Mouse (Mus musculus): ENCODE results near the gene Smyd3.
"Not testable (repeated sequence)": the region's sequence is repeated elsewhere in the genome, so short reads cannot be mapped to it uniquely, and the experiment has no call there.

Gene Smyd3

DNA sequence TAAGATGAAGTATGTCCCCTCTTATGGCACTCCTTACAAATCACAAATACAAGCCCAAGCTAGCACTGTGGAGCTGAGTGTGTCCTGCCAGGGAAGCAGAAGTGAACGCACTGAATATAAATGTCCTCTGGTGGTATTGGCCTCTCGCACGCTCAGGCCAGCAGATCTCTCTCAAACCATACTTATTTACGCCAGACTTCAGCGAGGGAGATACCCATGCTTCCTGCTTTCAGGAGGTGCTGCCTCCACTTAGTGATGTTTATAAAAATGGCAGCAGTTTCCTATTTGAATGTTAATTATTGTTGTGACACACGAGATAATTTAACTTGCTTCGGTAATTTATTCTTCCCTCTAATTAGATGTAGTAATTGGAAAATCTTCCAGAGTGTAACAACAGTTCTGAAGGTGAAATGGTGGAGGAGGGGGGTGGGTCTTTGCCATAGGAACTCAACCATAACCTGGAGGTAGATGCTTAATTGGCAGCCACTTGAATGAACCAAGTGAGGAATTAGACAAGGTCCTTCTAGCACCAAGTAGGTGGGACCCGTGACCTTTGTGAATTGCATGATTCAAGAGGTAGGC is 224.0 kb downstream of the Smyd3 start:
- intact Hi-C loops (cut with DNase I): no loop called here

DNA sequence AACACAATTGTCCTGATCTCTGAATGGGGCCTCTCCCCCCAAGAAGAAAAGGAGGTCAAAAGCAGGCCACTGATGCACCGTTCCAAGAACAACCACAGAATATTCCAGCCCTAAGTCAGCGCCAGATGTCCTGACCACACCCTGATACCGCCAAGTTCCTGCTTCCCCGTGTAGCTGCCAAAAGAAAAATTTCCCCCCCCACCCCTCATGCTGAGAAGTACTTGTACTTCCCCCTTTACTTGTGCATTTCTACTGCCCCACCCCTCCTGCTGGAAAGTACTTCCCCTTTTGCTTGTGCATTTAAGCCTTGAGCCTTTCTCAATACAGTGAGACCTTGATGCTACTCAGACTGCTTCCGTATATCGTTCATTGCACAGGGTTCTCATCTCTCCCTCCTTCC is 227.7 kb downstream of the Smyd3 start:
- intact Hi-C loops (cut with DNase I): not testable (repeated sequence)

DNA sequence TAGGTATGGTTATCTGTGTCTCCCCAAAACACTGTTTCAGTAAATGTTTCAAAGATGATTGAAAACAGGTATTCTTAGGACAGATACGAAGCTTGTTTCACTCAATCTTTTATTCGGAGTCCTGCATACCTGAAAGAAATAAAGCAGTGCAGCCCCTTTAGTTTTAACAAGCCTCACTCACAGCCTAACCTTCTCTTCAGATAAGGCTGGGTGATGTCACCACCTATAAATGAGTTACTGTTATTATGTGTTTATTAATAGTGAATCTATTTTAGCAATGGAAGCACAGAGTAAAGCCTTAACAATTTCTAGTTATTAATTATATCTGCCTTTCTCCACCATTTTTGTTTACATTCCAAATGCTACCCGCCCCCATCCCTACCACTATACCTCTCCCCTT is 228.1 kb downstream of the Smyd3 start:
- intact Hi-C loops (cut with DNase I): no loop called here

DNA sequence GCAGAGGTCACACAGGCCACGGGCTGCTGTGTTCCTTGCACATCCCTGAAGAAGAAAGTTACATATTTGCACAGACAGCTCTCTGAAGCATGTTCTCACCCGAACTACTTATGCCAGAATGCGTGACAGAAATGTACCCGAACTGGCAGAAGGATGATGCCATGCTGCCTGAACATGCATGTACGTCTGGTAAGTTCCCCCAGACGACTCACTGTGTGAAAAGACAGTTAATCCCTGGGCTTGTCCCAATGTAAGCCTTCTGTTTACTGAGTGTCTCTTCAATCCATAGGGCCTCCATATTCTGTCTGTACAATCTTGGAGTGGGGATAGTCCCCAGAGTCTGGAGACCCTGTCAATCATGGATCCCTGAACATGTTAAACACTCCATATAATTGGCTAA is 231.1 kb downstream of the Smyd3 start:
- intact Hi-C loops (cut with DNase I): no loop called here

DNA sequence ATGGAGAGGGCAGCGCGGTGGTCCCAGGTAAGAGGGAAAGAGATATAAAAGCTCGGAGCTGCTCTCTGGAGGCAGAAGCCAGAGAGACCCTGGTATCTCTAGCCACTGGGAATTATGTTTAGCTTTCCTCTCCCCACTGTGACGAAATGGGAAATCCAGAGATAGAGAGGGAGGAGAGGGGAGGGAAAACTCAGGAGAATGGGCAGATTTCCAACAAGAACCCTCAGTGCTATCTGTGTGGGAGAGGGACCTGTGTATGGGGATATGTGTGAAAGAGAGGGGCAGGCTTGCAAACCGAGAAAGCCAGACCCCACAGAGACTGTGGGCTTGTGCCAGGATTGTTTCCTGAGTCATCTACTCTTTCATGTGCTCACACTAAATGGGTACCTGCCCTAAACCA is 235.0 kb downstream of the Smyd3 start:
- intact Hi-C loops (cut with DNase I): no loop called here

DNA sequence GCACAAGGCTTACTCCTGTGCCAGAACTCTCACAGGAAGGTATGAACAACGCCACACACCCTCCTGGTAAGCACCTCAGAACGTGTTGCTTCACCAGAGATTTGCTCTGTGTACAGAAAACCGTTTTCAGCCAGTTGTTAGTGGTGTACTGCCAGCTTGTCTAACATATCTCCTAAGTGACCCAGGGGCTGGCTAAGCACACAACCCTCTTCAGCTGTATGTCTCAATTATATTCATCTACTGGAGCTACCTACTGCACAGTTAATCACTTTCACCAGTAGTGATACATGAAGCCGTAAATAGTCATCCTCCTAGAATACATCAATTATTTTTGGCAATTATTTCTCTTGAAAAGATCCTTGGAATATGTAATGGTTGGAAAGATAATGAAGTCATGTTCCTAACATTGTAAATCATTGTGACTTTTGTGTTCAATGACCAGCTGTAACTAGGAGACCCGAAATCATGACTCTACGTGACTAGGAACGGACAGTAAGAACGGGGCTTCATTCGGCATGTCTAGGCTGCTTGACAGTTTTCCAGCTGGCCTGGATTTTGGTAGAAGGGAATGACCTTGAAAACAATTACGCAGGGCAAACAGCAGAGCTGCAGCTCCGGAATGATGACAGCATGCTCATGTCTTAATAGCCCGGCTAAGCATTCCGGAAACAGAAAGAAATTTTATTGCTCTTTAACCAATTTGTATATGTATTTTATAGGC is 236.3 kb downstream of the Smyd3 start:
- intact Hi-C loops (cut with DNase I): no loop called here

DNA sequence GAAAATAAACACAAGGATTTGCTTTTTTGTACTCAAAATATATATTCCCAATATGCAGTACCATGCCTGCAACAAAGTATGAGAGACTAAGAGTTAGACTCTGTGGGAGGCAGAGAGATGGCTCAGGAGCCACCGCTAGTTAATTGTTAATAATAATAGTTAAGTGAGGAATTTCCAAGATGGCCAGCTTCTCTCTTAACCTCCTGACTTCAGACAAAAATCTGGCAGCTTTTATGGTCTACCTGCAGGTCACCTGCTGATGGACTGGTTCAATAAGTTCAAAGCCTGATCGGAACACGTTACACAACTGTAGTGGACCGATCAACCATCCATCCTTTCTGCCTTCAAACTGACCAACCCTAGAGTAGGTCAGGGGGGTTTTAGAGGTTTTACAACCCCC is 238.7 kb downstream of the Smyd3 start:
- intact Hi-C loops (cut with DNase I): no loop called here

DNA sequence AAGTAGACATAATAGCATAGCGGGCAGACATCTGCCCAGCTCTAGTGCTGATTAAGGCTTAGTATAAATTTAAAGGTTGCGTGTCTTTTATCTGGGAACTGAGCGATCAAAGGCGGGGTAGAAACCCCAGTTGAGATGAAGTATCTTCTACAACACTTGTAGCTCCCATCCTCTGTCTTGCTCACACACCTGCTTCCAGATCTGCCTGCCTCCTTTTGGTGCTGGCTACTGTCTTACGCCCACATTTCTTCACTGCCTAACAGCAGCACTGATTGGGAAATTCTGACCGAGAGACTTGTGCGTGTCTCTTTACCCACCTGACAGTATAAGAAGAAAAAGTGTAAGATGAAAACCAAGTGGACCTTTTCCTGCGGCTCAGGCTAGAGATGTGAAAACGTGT is 240.5 kb downstream of the Smyd3 start:
- intact Hi-C loops (cut with DNase I): no loop called here

DNA sequence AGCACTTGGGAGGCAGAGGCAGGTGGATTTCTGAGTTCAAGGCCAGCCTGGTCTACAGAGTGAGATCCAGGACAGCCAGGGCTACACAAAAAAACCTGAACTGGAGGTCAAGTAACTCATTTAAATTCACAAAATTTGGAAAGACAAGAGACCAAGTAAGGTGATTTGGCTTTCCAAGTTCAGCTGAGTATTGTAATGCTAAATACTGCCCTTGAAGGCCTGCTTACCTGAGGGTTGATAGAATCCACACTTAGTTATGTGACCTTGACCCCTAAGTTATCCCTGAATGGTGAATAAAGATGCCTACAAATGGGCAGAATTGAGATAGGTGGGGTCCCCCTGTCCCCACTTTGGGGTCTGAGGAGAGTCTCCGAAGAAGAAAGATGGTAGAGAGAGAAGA is 241.0 kb downstream of the Smyd3 start:
- intact Hi-C loops (cut with DNase I): no loop called here

DNA sequence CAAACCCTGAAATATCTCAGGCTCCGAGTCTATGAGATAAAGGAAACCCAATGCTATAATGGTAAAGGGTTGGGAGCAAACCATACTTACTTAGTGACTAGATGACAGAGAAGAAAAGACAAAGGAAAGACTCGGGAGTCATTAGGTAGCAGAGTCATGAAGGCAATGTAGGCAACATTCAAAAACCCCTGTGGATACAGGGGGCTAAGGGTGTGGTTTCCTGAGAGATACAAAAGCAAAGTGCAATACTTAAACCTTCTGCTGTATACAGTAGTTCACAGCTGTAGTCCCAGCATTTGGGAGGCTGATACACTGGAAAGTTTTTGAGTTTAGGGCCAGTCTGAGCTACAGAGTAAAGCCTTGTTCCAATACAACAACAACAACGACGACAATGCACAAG is 244.9 kb downstream of the Smyd3 start:
- intact Hi-C loops (cut with DNase I): no loop called here

DNA sequence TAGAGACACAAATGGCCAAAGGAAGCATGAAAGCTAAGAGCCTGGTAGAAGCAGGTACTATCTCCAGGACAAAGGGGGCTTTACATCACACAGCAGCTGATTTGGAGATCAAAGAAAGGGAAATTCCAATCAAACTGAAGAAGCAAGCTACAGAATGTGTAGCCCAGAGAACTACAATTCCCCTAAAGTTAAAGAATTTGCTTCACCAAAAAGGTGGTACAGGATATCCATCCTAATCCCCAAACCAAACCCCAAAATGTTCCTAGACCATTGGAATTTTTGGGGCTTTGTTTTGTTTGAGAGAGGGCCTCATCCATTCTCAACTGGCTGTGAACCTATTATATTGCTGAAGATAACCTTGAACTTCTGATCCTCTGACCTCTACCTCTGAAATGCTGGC is 245.5 kb downstream of the Smyd3 start:
- intact Hi-C loops (cut with DNase I): no loop called here

DNA sequence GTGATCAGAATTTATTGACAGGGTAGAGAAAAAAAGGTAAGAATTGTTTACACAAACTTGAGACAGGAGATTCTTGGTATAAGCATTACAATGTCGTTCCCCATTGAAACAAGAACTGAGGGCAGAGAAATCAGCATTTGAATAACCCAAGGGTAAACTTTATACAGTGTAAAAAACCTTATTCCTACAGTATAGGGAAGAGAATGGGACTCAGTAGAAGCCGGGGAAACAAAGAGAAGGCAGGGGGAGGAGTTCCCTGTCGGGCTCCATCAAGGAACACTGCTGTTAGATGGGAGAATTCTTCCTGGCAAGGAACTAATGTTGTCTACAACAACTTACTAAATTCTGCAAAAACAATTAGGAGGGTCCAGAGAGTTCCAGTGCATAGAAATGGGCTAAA is 250.9 kb downstream of the Smyd3 start:
- intact Hi-C loops (cut with DNase I): no loop called here

DNA sequence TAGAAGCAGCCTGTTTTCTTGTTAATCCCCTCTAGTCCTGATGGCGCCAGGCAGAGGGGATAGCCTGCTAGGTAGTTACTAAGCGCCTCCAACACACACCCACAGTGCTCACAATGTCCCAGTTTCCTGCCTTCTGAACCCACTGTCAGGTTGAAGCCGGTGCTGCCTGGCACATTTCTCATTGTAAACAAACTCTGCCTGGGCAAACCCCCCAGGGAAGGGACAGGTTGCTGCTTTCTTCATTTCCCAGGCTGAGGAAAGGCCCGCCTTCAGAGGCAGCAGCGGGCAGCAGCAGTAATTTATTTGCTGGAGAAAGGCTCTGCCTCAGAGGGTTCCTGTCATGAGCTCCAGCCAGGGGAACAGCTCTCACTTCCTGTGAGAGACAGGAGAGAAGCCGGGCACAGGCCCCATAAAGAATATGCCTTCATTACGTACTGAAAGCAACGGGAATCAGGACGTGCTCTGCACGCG is 256.3 kb downstream of the Smyd3 start:
- intact Hi-C loops (cut with DNase I): no loop called here

DNA sequence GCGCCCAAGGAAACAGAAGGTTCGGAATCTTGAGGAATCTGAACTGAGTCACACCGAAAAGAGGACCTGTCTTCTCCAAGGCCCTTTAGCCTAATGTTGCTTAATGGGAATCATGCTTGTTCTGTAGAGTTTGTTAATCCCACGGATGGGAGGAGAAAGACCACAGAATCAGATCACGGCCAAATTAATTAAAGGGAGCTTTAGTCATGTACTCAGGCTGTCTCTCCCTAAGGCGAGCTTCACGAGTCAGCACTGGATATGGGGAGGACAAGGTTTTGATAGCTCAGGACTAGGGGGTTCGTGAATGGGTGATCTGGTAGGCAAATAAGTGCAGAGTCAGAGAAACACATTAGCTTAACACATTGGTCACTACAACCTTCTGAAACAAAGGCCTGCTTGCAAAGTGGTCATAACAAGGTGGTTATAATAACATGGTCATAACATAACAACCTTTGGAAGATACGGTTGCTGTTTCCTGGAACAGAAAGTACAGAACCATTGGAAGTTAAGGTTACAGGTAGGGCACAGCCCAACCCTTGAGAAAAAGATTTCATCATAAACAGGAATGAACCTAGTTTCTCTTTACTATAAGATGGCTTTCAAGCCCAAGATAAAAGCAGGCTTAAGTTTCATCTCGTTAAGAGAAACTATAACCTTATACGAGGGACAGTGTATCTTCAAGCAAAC is 261.9 kb downstream of the Smyd3 start:
- intact Hi-C loops (cut with DNase I): no loop called here

DNA sequence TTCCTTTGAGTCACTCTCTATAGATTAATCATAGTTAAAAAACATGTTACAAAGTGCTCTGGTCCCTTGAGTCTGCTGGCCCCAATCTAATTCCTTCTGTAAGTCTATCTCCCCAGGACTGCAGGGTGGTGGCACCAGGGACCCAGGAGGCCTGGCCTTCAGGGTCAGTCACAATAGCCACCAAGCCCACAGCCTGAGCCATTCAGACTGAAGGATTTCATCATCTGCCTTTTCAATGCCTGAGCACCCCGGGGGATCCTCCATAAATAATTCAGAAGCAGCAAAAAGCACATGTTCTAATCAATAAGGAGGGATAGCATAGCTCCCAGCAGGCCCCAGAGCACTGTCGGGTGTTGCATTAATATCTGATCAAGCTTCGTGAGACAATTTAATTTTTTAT is 263.3 kb downstream of the Smyd3 start:
- intact Hi-C loops (cut with DNase I): no loop called here

DNA sequence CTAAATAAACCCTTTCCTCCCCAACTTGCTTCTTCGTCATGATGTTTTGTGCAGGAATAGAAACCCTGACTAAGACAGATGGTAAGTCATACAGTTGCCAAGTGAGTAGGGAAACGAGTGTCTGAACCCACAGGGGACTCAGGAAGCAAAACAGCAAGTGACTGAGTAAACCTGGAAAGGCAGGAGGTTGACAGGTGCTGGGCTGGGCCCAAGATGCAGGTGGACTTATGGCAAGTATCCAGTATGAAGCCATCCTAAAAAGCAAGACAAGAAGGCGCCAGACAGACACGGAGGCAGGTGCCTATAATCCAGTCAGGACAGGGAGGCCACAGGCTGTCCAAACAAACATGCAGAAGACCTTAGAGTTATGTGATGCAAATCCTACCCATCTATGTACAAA is 265.2 kb downstream of the Smyd3 start:
- intact Hi-C loops (cut with DNase I): no loop called here

DNA sequence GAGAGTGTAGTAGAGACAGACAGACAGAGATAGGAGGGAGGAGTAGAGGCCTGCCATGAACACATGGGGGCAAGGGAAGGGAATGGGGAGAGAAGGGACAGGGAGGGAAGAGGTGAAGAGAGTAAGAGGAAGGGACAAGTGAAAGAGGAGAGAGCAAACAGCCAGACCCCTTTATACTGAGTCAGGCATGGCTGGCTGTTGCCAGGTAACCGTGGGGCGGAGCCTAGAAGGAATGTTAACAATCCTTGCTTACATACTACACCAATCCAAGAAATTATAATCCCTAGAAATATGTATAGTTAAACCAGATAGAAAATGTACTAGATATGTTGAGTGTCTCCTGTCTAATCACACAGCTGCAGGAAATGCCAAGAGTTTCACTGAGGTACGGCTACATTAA is 267.5 kb downstream of the Smyd3 start:
- intact Hi-C loops (cut with DNase I): no loop called here

DNA sequence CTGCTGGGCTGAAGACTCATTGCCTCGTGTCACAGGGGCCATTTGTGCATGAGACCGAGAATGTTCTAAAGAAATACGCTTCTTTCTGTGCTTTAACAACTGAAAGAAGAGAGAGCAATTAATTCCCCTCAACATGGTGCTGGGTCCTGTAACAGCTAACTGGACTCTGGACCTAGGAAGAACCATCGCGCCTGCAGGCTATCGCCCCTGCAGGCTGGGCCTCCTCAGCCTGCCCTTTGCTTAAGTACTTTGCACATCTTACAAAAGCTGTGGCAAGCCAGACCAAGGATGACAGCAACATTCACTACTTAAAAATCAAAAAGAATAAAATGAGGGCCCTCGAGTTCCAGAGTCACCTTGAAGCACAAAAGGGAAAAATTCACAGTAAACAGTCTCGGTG is 274.3 kb downstream of the Smyd3 start:
- intact Hi-C loops (cut with DNase I): no loop called here

DNA sequence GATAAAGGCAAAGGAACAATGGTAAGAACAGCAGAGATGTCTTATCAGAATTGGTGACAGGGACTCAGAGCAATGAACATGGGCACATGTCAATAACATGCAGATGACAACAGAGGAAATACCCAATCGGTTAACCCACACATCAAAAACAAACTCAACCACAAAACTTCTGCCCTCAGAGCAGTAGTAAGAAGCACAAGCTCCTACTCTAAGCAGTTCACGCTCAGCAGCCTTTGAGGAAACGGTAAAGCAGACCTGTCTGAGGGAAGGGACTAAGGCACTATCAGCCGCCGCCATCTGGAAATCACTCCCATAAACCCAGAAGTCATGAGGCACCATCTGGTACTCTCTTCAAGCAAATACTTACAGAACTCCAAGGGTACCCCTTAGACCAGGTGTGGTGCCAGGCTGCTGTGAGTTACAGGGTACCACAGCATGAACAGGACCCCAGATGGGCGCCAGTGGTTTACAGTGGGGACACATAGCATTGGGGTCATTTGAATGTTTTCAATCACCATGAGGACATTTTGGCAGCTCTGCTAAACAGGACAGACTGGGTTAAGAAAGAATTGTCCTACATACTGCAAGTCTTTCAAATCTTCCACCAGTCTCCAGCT is 277.1 kb downstream of the Smyd3 start:
- intact Hi-C loops (cut with DNase I): no loop called here

DNA sequence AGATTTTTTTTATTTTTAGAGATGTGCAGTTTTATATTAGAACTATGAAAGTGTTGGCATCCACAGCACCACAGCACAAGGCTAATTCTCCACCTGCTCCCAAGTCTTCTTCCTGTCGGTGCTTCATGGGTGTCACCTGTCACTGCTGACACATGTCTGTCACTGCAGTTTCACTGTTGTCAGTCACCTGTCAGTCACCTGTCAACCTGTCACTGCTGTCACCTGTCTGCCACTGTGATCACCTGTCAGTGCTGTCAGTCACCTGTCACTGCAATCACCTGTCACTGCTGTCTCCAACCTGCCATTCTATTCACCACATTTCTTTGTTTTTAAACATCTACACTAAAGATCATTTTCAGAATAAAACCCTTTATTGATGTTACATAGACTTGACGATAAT is 279.2 kb downstream of the Smyd3 start:
- intact Hi-C loops (cut with DNase I): no loop called here

DNA sequence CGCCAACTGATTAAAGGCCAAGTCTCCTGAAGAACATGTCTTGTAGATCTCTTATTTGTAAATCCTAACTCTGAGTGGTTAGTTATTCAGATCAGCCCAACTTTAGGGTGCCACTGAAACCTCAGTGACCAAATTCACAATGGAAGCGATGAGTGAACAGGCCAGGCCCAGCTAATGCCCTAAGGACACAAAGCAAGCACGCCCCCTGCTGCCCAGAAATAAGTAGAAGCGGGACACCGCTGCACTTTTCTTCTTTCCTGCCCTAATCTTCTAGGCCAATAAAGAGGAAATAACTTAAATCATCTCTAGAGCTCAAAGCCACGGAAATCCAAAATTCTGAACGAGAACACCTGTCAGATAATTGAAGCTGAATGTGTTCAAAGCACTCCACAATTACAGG is 279.9 kb downstream of the Smyd3 start:
- intact Hi-C loops (cut with DNase I): no loop called here

DNA sequence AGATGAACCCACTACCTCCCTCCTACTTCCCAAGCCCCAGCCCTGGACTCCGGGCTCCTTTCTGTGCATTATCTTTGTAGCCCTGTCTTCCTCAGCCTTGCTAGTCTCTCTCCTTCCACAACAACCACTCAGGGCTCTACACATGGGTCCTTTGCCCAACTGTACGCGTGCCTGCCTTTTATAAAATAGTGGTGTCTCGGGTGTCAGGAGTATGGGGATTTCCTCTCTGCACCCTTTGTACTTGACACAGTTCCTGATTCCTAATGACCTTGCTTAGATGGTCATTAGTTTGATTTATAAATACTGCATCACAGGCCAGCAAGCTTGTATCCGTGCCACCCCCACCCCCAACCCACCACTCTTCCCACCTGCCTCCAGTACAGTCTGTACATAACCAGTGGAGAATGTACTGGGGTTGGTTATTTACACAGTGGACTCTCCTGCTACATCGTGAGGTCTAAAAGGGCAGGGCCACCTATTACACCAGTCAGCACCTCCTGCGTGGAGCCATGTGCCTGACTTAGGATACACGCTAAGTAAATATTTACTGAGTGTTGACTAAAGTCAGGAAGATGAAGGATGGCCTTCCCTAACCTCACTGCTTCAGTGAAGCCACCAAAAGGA is 281.5 kb downstream of the Smyd3 start:
- intact Hi-C loops (cut with DNase I): no loop called here

Measured in adrenal gland (tissue).